Mouse (Mus musculus) MEL (cell line): ENCODE measurements around the gene Iah1. TPM values are rescaled to one million over a fixed set of nuclear protein-coding genes. Genes with fewer than 3 reads are reported as not detected.

Source experiments
- DNase-seq: peaks from one replicate; pipeline ENCODE4 v3.0.0; 2011; ENCODE audit warnings: low read depth, low spot score
- H3K27ac ChIP-seq: 2 replicates; pipeline ENCODE4 v1.5.1; 2012; ENCODE audit warnings: low read depth, mild to moderate bottlenecking, control low read depth, low read length, moderate library complexity; ENCODE audit not compliant: control insufficient read depth
- H3K27me3 ChIP-seq, 2 experiments: fragments of 150-350 bp in 1 of 2; sonication (generic) in 1 of 2; 2 replicates each; pipeline ENCODE4 v1.6.1; 2012; ENCODE audit warnings: low read length in 2 of 2, mild to moderate bottlenecking in 2 of 2, improper control_type of control experiment in 1 of 2, moderate library complexity in 1 of 2; ENCODE audit not compliant: insufficient read depth in 2 of 2, control insufficient read depth in 1 of 2
- H3K36me3 ChIP-seq, 2 experiments: 2 replicates each; pipeline ENCODE4 v1.6.1; 2012 to 2014; ENCODE audit warnings: low read length in 2 of 2, improper control_type of control experiment in 1 of 2, inconsistent platforms in 1 of 2, mild to moderate bottlenecking in 1 of 2; ENCODE audit not compliant: insufficient read depth in 2 of 2, control insufficient read depth in 1 of 2
- H3K4me1 ChIP-seq, 2 experiments: fragments of 150-350 bp in 1 of 2; sonication (generic) in 1 of 2; 2 replicates each; pipeline ENCODE4 v1.6.1; 2012; ENCODE audit warnings: low read length in 2 of 2, improper control_type of control experiment in 1 of 2, mild to moderate bottlenecking in 1 of 2; ENCODE audit not compliant: insufficient read depth in 2 of 2, control insufficient read depth in 1 of 2
- H3K4me3 ChIP-seq, 2 experiments: fragments of 150-350 bp in 1 of 2; sonication (generic) in 1 of 2; 2 replicates each; pipeline ENCODE4 v1.5.1; 2012; ENCODE audit warnings: low read depth in 2 of 2, low read length in 2 of 2, mild to moderate bottlenecking in 2 of 2, moderate library complexity in 2 of 2, control low read depth in 1 of 2, improper control_type of control experiment in 1 of 2; ENCODE audit not compliant: control insufficient read depth in 1 of 2, insufficient read depth in 1 of 2
- H3K79me2 ChIP-seq: 2 replicates; pipeline ENCODE4 v1.6.1; 2012; ENCODE audit warnings: mild to moderate bottlenecking, low read length, moderate library complexity; ENCODE audit not compliant: control insufficient read depth, poor library complexity, insufficient read depth
- H3K9ac ChIP-seq: 2 replicates; pipeline ENCODE4 v1.6.1; 2012; ENCODE audit warnings: low read depth, mild to moderate bottlenecking, control low read depth, low read length, moderate library complexity; ENCODE audit not compliant: control insufficient read depth, poor library complexity, severe bottlenecking
- H3K9me3 ChIP-seq: fragments of 150-350 bp; sonication (generic); replicated peaks from 2 replicates; pipeline ENCODE4 v1.6.1; 2012; ENCODE audit warnings: mild to moderate bottlenecking, low read length, improper control_type of control experiment, moderate library complexity; ENCODE audit not compliant: insufficient read depth
- CHD1 ChIP-seq: IDR thresholded peaks from 2 replicates; pipeline ENCODE4 v1.6.1; 2012; ENCODE audit warnings: low read depth, mild to moderate bottlenecking, inconsistent platforms, low read length, improper control_type of control experiment
- CHD2 ChIP-seq: IDR thresholded peaks from 2 replicates; pipeline ENCODE4 v1.6.1; 2011; ENCODE audit warnings: low read length, improper control_type of control experiment
- CTCF ChIP-seq, 3 experiments: IDR thresholded peaks in 2 of 3; conservative IDR thresholded peaks in 1 of 3; 2 replicates each; pipeline ENCODE4 v1.5.1; 2011 to 2012; ENCODE audit warnings: low read length in 3 of 3, low read depth in 2 of 3, mild to moderate bottlenecking in 2 of 3, improper control_type of control experiment in 1 of 3, inconsistent platforms in 1 of 3, mixed read lengths in 1 of 3, moderate library complexity in 1 of 3; ENCODE audit not compliant: control insufficient read depth in 1 of 3, insufficient read depth in 1 of 3, poor library complexity in 1 of 3, severe bottlenecking in 1 of 3
- EP300 ChIP-seq, 2 experiments: IDR thresholded peaks; 2 replicates each; pipeline ENCODE4 v1.6.1; 2011; ENCODE audit warnings: improper control_type of control experiment in 2 of 2, low read length in 2 of 2, low read depth in 1 of 2, mild to moderate bottlenecking in 1 of 2
- ETS1 ChIP-seq: IDR thresholded peaks from 2 replicates; pipeline ENCODE4 v1.6.1; 2012; ENCODE audit warnings: low read depth, mild to moderate bottlenecking, inconsistent platforms, low read length, improper control_type of control experiment, moderate library complexity
- GABPA ChIP-seq: IDR thresholded peaks from 2 replicates; pipeline ENCODE4 v1.6.1; 2012; ENCODE audit warnings: low read depth, mild to moderate bottlenecking, inconsistent platforms, low read length, improper control_type of control experiment, moderate library complexity
- GATA1 ChIP-seq: IDR thresholded peaks from 2 replicates; pipeline ENCODE4 v1.6.1; 2011; ENCODE audit warnings: low read depth, low read length, improper control_type of control experiment
- HCFC1 ChIP-seq: IDR thresholded peaks from 2 replicates; pipeline ENCODE4 v1.6.1; 2012; ENCODE audit warnings: low read depth, mild to moderate bottlenecking, inconsistent platforms, low read length, improper control_type of control experiment, moderate library complexity
- JUND ChIP-seq: IDR thresholded peaks from 2 replicates; pipeline ENCODE4 v1.6.1; 2011; ENCODE audit warnings: low read depth, mild to moderate bottlenecking, improper control_type of control experiment, low read length
- KAT2A ChIP-seq: conservative IDR thresholded peaks from 2 replicates; pipeline ENCODE4 v1.6.1; 2012; ENCODE audit warnings: low read depth, low read length, improper control_type of control experiment, inconsistent platforms
- MAX ChIP-seq: IDR thresholded peaks from 2 replicates; pipeline ENCODE4 v1.6.1; 2011; ENCODE audit warnings: low read length, improper control_type of control experiment
- MAZ ChIP-seq: IDR thresholded peaks from 2 replicates; pipeline ENCODE4 v1.6.1; 2012; ENCODE audit warnings: low read depth, mild to moderate bottlenecking, inconsistent platforms, low read length, improper control_type of control experiment
- MXI1 ChIP-seq: IDR thresholded peaks from 2 replicates; pipeline ENCODE4 v1.6.1; 2011; ENCODE audit warnings: mild to moderate bottlenecking, low read depth, low read length, improper control_type of control experiment
- MYB ChIP-seq: IDR thresholded peaks from 2 replicates; pipeline ENCODE4 v1.6.1; 2011; ENCODE audit warnings: mild to moderate bottlenecking, low read depth, low read length, improper control_type of control experiment
- NELFE ChIP-seq: IDR thresholded peaks from 2 replicates; pipeline ENCODE4 v1.6.1; 2011; ENCODE audit warnings: low read depth, low read length, improper control_type of control experiment
- NRF1 ChIP-seq: IDR thresholded peaks from 2 replicates; pipeline ENCODE4 v1.6.1; 2014; ENCODE audit warnings: low read depth, mild to moderate bottlenecking, inconsistent platforms, low read length, improper control_type of control experiment, moderate library complexity; ENCODE audit not compliant: poor library complexity, insufficient read depth, severe bottlenecking
- POLR2A ChIP-seq, 2 experiments: IDR thresholded peaks; 2 replicates each; pipeline ENCODE4 v1.6.1; 2011 to 2012; ENCODE audit warnings: low read length in 2 of 2, mild to moderate bottlenecking in 2 of 2, control low read depth in 1 of 2, improper control_type of control experiment in 1 of 2, low read depth in 1 of 2, moderate library complexity in 1 of 2; ENCODE audit not compliant: control insufficient read depth in 1 of 2, insufficient read depth in 1 of 2, poor library complexity in 1 of 2
- RCOR1 ChIP-seq: IDR thresholded peaks from 2 replicates; pipeline ENCODE4 v1.6.1; 2012; ENCODE audit warnings: low read depth, mild to moderate bottlenecking, inconsistent platforms, low read length, improper control_type of control experiment
- SIN3A ChIP-seq: IDR thresholded peaks from 2 replicates; pipeline ENCODE4 v1.6.1; 2012; ENCODE audit warnings: low read length, improper control_type of control experiment, inconsistent platforms
- TCF12 ChIP-seq: IDR thresholded peaks from 2 replicates; pipeline ENCODE4 v1.6.1; 2014; ENCODE audit warnings: low read depth, mild to moderate bottlenecking, inconsistent platforms, low read length, improper control_type of control experiment, moderate library complexity
- UBTF ChIP-seq: IDR thresholded peaks from 2 replicates; pipeline ENCODE4 v1.6.1; 2012; ENCODE audit warnings: low read depth, mild to moderate bottlenecking, inconsistent platforms, low read length, improper control_type of control experiment, moderate library complexity, borderline replicate concordance; ENCODE audit not compliant: insufficient read depth
- USF1 ChIP-seq: IDR thresholded peaks from 2 replicates; pipeline ENCODE4 v1.6.1; 2014; ENCODE audit warnings: low read depth, mild to moderate bottlenecking, inconsistent platforms, low read length, improper control_type of control experiment, moderate library complexity
- USF2 ChIP-seq, 2 experiments: IDR thresholded peaks; 2 replicates each; pipeline ENCODE4 v1.6.1; 2011 to 2012; ENCODE audit warnings: improper control_type of control experiment in 2 of 2, low read length in 2 of 2, borderline replicate concordance in 1 of 2, inconsistent platforms in 1 of 2, low read depth in 1 of 2, mild to moderate bottlenecking in 1 of 2; ENCODE audit not compliant: insufficient read depth in 1 of 2
- ZC3H11A ChIP-seq: IDR thresholded peaks from 2 replicates; pipeline ENCODE4 v1.6.1; 2012; ENCODE audit warnings: low read depth, mild to moderate bottlenecking, inconsistent platforms, low read length, improper control_type of control experiment
- ZMIZ1 ChIP-seq: IDR thresholded peaks from 2 replicates; pipeline ENCODE4 v1.6.1; 2012; ENCODE audit warnings: low read depth, mild to moderate bottlenecking, inconsistent platforms, low read length, improper control_type of control experiment, moderate library complexity
- ZNF384 ChIP-seq: IDR thresholded peaks from 2 replicates; pipeline ENCODE4 v1.6.1; 2012; ENCODE audit warnings: low read depth, mild to moderate bottlenecking, inconsistent platforms, low read length, improper control_type of control experiment
- polyA plus RNA-seq, 2 experiments: library from polyadenylated mRNA; stranded (reverse) in 1 of 2; unstranded in 1 of 2; fragments of >175 nt in 1 of 2; fragments of >200 nt in 1 of 2; gene quantifications; 2 replicates each; pipeline versions ENCODE4 v1.2.1 to v1.2.4; 2012; ENCODE audit warnings: low replicate concordance in 2 of 2, low read depth in 1 of 2; ENCODE audit not compliant: insufficient read length in 2 of 2, insufficient read depth in 1 of 2, missing spikeins in 1 of 2
- total RNA-seq: library from RNA; depleted of rRNA; stranded (reverse); fragments of 300-350 nt; gene quantifications from 2 replicates; pipeline ENCODE4 v1.2.3, GENCODE M21; 2012

Iah1 gene
- total and polyA plus RNA-seq, 3 experiments, result 14.2 to 15.4 TPM; not detected in 1

GRCm38 (mm10) chr12:21353681-21354080, 37.5 kb downstream of the Iah1 start:
- Histone ChIP-seq H3K79me2 (no peaks in the 10 kb centered on the region), H3K4me1 (no peaks in the 10 kb centered on the region), H3K9ac (no peak overlapping the region), H3K36me3 (no peaks in the 10 kb centered on the region), H3K9me3 (no peaks in the 10 kb centered on the region), H3K27ac (no peak overlapping the region), H3K27me3 (no peaks in the 10 kb centered on the region), H3K4me3 (no peak overlapping the region)
- no peak for DNase-seq
- no peak for TF ChIP-seq TCF12
- no peak for TF ChIP-seq GATA1
- no peak for TF ChIP-seq CHD2
- TF ChIP-seq GABPA, result no peak
- no peak for TF ChIP-seq NRF1
- no peak for TF ChIP-seq KAT2A
- no peak for TF ChIP-seq ETS1
- no peak for TF ChIP-seq RCOR1

- Histone ChIP-seq H3K36me3 (no peaks in the 10 kb centered on the region), H3K27ac (no peak overlapping the region), H3K4me1 (no peaks in the 10 kb centered on the region), H3K9ac (no peak overlapping the region), H3K4me3 (no peak overlapping the region), H3K79me2 (no peaks in the 10 kb centered on the region; the same call in 1 of the 2 replicates), H3K27me3 (no peaks in the 10 kb centered on the region), H3K9me3 (no peaks in the 10 kb centered on the region)
- no peak for DNase-seq
- TF ChIP-seq CHD2, result no peak
- TF ChIP-seq GATA1, result no peak
- no peak for TF ChIP-seq MXI1
- TF ChIP-seq USF1, result no peak
- no peak for TF ChIP-seq MAX
- TF ChIP-seq USF2 (IDR thresholded peaks at IDR 0.05; ENCODE audit: borderline replicate concordance in 1 of 2, insufficient read depth in 1 of 2, low read depth in 1 of 2, low read length in 2 of 2), result no peak
- TF ChIP-seq CTCF (IDR thresholded peaks at IDR 0.05 in 2 of 3, conservative IDR thresholded peaks at IDR 0.05 in 1 of 3; ENCODE audit: control insufficient read depth in 1 of 3, insufficient read depth in 1 of 3, low read depth in 2 of 3, low read length in 3 of 3, poor library complexity in 1 of 3, severe bottlenecking in 1 of 3), result no peak
- TF ChIP-seq SIN3A, result no peak
- TF ChIP-seq MAZ, result no peak
Observed at GRCm38 (mm10) chr12:21362686-21363085, 46.5 kb downstream of the Iah1 start.

DNA sequence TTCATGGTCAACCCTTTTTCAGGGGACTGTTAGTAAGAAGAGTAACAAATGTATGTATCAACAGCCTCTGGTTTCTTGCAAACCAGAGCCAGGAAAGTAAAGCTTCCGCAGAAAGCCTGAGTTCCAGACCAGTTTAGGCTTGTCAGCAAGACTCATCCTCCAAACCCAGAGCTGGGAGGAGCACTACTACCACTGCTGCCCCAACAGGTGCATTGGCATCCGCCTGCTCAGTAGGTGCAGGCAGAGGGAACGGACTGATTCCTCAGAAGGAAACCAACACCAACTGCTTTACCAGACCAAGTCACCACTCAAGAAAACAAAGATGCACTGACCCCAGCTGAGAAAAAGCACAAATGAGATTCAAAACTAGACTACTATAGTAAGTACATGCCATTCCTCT, 47.0 kb downstream of the Iah1 start:
- no peaks in the 10 kb centered on the region for H3K36me3 ChIP-seq
- TF ChIP-seq KAT2A (no peak), CHD1 (no peak), EP300 (IDR thresholded peaks at IDR 0.05; ENCODE audit: low read depth in 1 of 2, low read length in 2 of 2) (no peak), JUND (no peak), GABPA (no peak), NELFE (no peak), TCF12 (no peak), POLR2A (IDR thresholded peaks at IDR 0.05; ENCODE audit: control insufficient read depth in 1 of 2, insufficient read depth in 1 of 2, low read depth in 1 of 2, low read length in 2 of 2, poor library complexity in 1 of 2) (no peak), UBTF (no peak), ZNF384 (no peak), CHD2 (no peak), ZC3H11A (no peak), ZMIZ1 (no peak), HCFC1 (no peak), MYB (no peak), GATA1 (no peak), NRF1 (no peak)

More for the DNA sequence above, 47.0 kb downstream of the Iah1 start:
- no peaks in the 10 kb centered on the region for H3K27me3 ChIP-seq
- no peak for DNase-seq
- H3K4me1 ChIP-seq, result no peaks in the 10 kb centered on the region
- H3K4me3 ChIP-seq, result no peak overlapping the region
- H3K9ac ChIP-seq, result no peak overlapping the region
- peaks cover under 1% of the 10 kb centered on the region; the same call in 1 of the 2 replicates for H3K79me2 ChIP-seq
- no peaks in the 10 kb centered on the region for H3K9me3 ChIP-seq
- H3K27ac ChIP-seq, result no peak overlapping the region
